Mouse (Mus musculus): ENCODE data around the gene Scyl2. TPM values are rescaled to one million over a fixed set of nuclear protein-coding genes. Genes with fewer than 3 reads are reported as not detected.
A peak's percentile ranks its signal among the peaks of the same experiment; 100 is the strongest.

Gene Scyl2
- polyA plus RNA-seq, 1 experiment from 2014 or later = 4.3 TPM

GRCm38 (mm10) chr10:89595514-89595913 is 90.6 kb downstream of the Scyl2 start:
- no peak overlapping the region for H3K27ac ChIP-seq
- no peak overlapping the region for H3K4me3 ChIP-seq (replicated peaks)
- no peak overlapping the region for H3K9ac ChIP-seq
- WGBS (ENCODE audit: insufficient replicate concordance) = 50% methylated on average over 1 of the region's 1 CpGs
- H3K36me3 ChIP-seq = no peaks in the 10 kb centered on the region
- H3K4me1 ChIP-seq (replicated peaks) = peaks cover 27% of the 10 kb centered on the region
- no peaks in the 10 kb centered on the region for H3K27me3 ChIP-seq
- ATAC-seq (ENCODE audit: low read depth) (peak; percentile 37; the same call in 1 of the 2 replicates), DNase-seq (no peak)
- H3K9me3 ChIP-seq (replicated peaks) = no peaks in the 10 kb centered on the region
- H3K4me2 ChIP-seq = no peak overlapping the region

- Histone ChIP-seq H3K9me3 (replicated peaks) (no peaks in the 10 kb centered on the region), H3K4me2 (no peak overlapping the region), H3K36me3 (no peaks in the 10 kb centered on the region), H3K27me3 (no peaks in the 10 kb centered on the region), H3K27ac (no peak overlapping the region), H3K4me3 (replicated peaks) (no peak overlapping the region), H3K9ac (no peak overlapping the region), H3K4me1 (replicated peaks) (peaks cover 27% of the 10 kb centered on the region)
- DNase-seq = peak; percentile 8
- WGBS (ENCODE audit: insufficient replicate concordance) = 34% methylated on average over 4 of the region's 4 CpGs
- ATAC-seq (ENCODE audit: low read depth) = peak; percentile 72
Measured at GRCm38 (mm10) chr10:89594309-89594708, 91.8 kb downstream of the Scyl2 start.

- no peak for ATAC-seq (ENCODE audit: low read depth)
- no peaks in the 10 kb centered on the region for H3K36me3 ChIP-seq
- no peak overlapping the region for H3K4me3 ChIP-seq (replicated peaks)
- no peak overlapping the region for H3K27ac ChIP-seq
- H3K4me2 ChIP-seq = no peak overlapping the region
- peaks cover 27% of the 10 kb centered on the region for H3K4me1 ChIP-seq (replicated peaks)
- no peak for DNase-seq
- no peaks in the 10 kb centered on the region for H3K9me3 ChIP-seq (replicated peaks)
- 55% methylated on average over 4 of the region's 4 CpGs for WGBS (ENCODE audit: insufficient replicate concordance)
- H3K27me3 ChIP-seq = no peaks in the 10 kb centered on the region
- H3K9ac ChIP-seq = no peak overlapping the region
Measured at GRCm38 (mm10) chr10:89592797-89593196, 93.3 kb downstream of the Scyl2 start.

GRCm38 (mm10) chr10:89589877-89590276 is 96.2 kb downstream of the Scyl2 start:
- H3K27ac ChIP-seq = no peak overlapping the region
- DNase-seq (no peak), ATAC-seq (ENCODE audit: low read depth) (no peak)
- 71% methylated on average over 1 of the region's 1 CpGs for WGBS (ENCODE audit: insufficient replicate concordance)
- H3K36me3 ChIP-seq = no peaks in the 10 kb centered on the region
- H3K4me3 ChIP-seq (replicated peaks) = no peak overlapping the region
- no peak overlapping the region for H3K4me2 ChIP-seq
- H3K27me3 ChIP-seq = no peaks in the 10 kb centered on the region
- no peak overlapping the region for H3K9ac ChIP-seq
- H3K9me3 ChIP-seq (replicated peaks) = no peaks in the 10 kb centered on the region
- H3K4me1 ChIP-seq (replicated peaks) = peaks cover 18% of the 10 kb centered on the region

Other genes starting within 250 kb of the Scyl2 start
- 5.0 and 6.2 TPM in 2 replicates for gene Gas2l3, start 242.3 kb downstream of the Scyl2 start, polyA plus RNA-seq (2015; fragmentation: Nextera tagmentation; extraction: Ambion mirVana)
- gene Nr1h4, start 152.7 kb downstream of the Scyl2 start, polyA plus RNA-seq (2015; fragmentation: Nextera tagmentation; extraction: Ambion mirVana) = 2.9 and 3.7 TPM in 2 replicates
- gene Slc17a8, start 65.0 kb downstream of the Scyl2 start, polyA plus RNA-seq (2015; fragmentation: Nextera tagmentation; extraction: Ambion mirVana) = 0.03 TPM in 1 of 2 replicates, not detected in the other
- 18.1 and 24.1 TPM in 2 replicates for gene Actr6, start 46.0 kb upstream of the Scyl2 start, polyA plus RNA-seq (2015; fragmentation: Nextera tagmentation; extraction: Ambion mirVana)
- gene Uhrf1bp1l, start 58.7 kb upstream of the Scyl2 start, polyA plus RNA-seq (2015; fragmentation: Nextera tagmentation; extraction: Ambion mirVana) = 10.5 and 15.1 TPM in 2 replicates
- 0.25 TPM in 1 of 2 replicates, not detected in the other for gene Anks1b, start 187.2 kb upstream of the Scyl2 start, polyA plus RNA-seq (2015; fragmentation: Nextera tagmentation; extraction: Ambion mirVana)